Mouse (Mus musculus): ENCODE results near the gene Prkar2a. TPM values are rescaled to one million over a fixed set of nuclear protein-coding genes. Genes with fewer than 3 reads are reported as not detected.

Prkar2a gene
- polyA plus RNA-seq, 1 experiment from 2014 or later, result 51.9 TPM

DNA sequence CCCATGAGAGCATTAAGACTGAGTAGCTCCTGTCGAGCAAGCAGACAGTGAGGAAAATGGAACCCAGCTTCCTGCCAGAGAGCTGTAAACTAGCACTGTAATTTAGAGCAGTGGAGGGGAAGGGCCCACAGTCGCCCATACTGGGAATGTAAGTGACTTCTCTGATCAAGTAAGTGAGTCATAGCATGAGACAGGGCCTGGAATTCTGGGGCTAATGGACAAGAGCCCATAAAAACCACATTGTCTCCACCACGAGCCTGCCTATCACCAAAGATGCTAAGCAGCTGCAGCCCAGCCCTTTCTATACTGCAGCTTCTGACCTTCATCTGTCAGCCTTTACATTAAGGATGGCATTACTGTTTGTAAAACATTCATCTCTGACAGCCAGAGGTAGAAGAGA, 50.1 kb downstream of the Prkar2a start:
- no peaks in the 10 kb centered on the region for H3K4me1 ChIP-seq (replicated peaks)
- H3K4me2 ChIP-seq (replicated peaks), result no peak overlapping the region
- no peaks in the 10 kb centered on the region for H3K9me3 ChIP-seq
- H3K9ac ChIP-seq, result no peak overlapping the region
- ATAC-seq, result no peak
- WGBS, result 39% methylated on average over 3 of the region's 3 CpGs
- H3K36me3 ChIP-seq, result peaks cover 22% of the 10 kb centered on the region
- no peak overlapping the region for H3K4me3 ChIP-seq (replicated peaks)
- no peaks in the 10 kb centered on the region for H3K27me3 ChIP-seq (replicated peaks)
- H3K27ac ChIP-seq, result no peak overlapping the region

GRCm38 (mm10) chr9:108740062-108740461, 50.9 kb downstream of the Prkar2a start:
- no peaks in the 10 kb centered on the region for H3K4me1 ChIP-seq (replicated peaks)
- H3K27ac ChIP-seq, result no peak overlapping the region
- 94% methylated on average over 1 of the region's 1 CpGs for WGBS
- H3K9ac ChIP-seq, result no peak overlapping the region
- no peaks in the 10 kb centered on the region for H3K9me3 ChIP-seq
- H3K27me3 ChIP-seq (replicated peaks), result no peaks in the 10 kb centered on the region
- H3K4me3 ChIP-seq (replicated peaks), result no peak overlapping the region
- ATAC-seq, result no peak
- H3K4me2 ChIP-seq (replicated peaks), result no peak overlapping the region
- H3K36me3 ChIP-seq, result peaks cover 15% of the 10 kb centered on the region

GRCm38 (mm10) chr9:108742048-108742447, 52.9 kb downstream of the Prkar2a start:
- H3K4me3 ChIP-seq (replicated peaks), result no peak overlapping the region

GRCm38 (mm10) chr9:108746876-108747499, 57.9 kb downstream of the Prkar2a start:
- Histone ChIP-seq H3K27ac (no peak overlapping the region), H3K27me3 (replicated peaks) (no peaks in the 10 kb centered on the region), H3K9ac (no peak overlapping the region), H3K36me3 (peaks cover 26% of the 10 kb centered on the region), H3K4me1 (replicated peaks) (no peaks in the 10 kb centered on the region), H3K4me3 (replicated peaks) (no peak overlapping the region), H3K4me2 (replicated peaks) (no peak overlapping the region), H3K9me3 (no peaks in the 10 kb centered on the region)
- ATAC-seq, result 0 out of 2 replicates have a peak, but pooled peaks have one; percentile 31
- 82% methylated on average over 14 of the region's 14 CpGs for WGBS

More at GRCm38 (mm10) chr9:108742048-108742447, 52.9 kb downstream of the Prkar2a start:
- Histone ChIP-seq H3K27me3 (replicated peaks) (no peaks in the 10 kb centered on the region), H3K36me3 (peaks cover 18% of the 10 kb centered on the region), H3K9me3 (no peaks in the 10 kb centered on the region), H3K4me1 (replicated peaks) (no peaks in the 10 kb centered on the region), H3K27ac (no peak overlapping the region), H3K9ac (no peak overlapping the region), H3K4me2 (replicated peaks) (no peak overlapping the region)
- ATAC-seq, result no peak
- WGBS, result 92% methylated on average over 9 of the region's 9 CpGs

DNA sequence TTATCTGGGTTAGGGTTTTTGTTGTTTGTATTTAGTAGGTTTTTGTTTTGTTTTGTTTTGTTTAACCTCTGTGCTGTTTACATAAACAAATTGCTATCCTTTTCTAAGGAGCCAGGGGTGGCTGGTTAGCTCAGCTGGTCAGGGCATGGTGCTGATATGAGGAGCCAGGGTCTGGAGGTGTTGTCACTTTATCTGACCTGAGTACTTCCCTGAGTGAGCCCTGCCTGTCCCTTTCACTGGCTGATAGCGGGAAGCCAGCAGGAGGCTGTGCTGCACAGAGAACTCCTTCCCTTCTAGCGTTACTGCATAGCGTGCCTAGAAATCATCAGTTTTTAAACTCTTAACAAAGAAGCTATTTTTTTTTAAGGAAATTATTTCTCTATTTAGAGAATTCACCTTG, 58.6 kb downstream of the Prkar2a start:
- Histone ChIP-seq H3K36me3 (peaks cover 23% of the 10 kb centered on the region), H3K4me2 (replicated peaks) (no peak overlapping the region), H3K27ac (no peak overlapping the region), H3K27me3 (replicated peaks) (no peaks in the 10 kb centered on the region), H3K9me3 (no peaks in the 10 kb centered on the region), H3K4me1 (replicated peaks) (no peaks in the 10 kb centered on the region), H3K4me3 (replicated peaks) (no peak overlapping the region), H3K9ac (no peak overlapping the region)
- WGBS, result 80% methylated on average over 3 of the region's 3 CpGs
- ATAC-seq, result no peak

DNA sequence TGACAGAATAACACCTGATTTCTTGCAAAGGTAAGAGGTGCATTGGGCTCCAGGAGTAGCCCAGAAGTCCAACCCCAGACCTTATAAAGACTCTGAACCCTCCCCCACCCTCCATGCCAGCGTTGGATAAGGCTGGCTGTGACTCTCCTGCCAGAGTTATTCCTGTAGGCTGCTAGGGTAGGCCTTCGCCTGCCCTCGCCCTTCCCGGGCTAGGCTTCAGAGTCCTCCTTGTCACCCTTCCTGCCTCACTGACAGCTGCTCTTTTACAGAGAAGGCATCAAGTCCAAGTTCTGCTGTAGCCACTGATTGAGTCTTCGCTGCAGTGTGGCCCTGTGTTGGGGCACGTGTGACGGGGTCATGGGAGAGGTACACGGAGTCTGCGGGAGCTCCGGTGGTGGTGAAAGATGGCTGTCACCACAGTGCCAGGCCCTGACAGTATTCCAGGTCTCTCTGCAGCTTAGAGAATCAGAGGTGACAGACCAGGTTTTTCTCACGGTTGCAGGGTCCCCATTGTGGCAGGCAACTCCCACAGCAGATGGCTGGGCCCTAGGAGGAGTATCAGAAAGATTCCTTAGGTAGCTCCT, 59.6 kb downstream of the Prkar2a start:
- Histone ChIP-seq H3K4me3 (replicated peaks) (no peak overlapping the region), H3K9me3 (no peaks in the 10 kb centered on the region), H3K27me3 (replicated peaks) (no peaks in the 10 kb centered on the region), H3K27ac (no peak overlapping the region), H3K36me3 (peaks cover 15% of the 10 kb centered on the region), H3K9ac (no peak overlapping the region), H3K4me2 (replicated peaks) (no peak overlapping the region), H3K4me1 (replicated peaks) (no peaks in the 10 kb centered on the region)
- ATAC-seq, result no peak
- 84% methylated on average over 11 of the region's 11 CpGs for whole genome bisulfite sequencing

- no peak overlapping the region for H3K4me2 ChIP-seq (replicated peaks)
- H3K9me3 ChIP-seq, result no peaks in the 10 kb centered on the region
- no peak for ATAC-seq
- H3K27ac ChIP-seq, result no peak overlapping the region
- H3K27me3 ChIP-seq (replicated peaks), result no peaks in the 10 kb centered on the region
- peaks cover 13% of the 10 kb centered on the region for H3K36me3 ChIP-seq
- no peak overlapping the region for H3K4me3 ChIP-seq (replicated peaks)
- 82% methylated on average over 11 of the region's 11 CpGs for WGBS
- no peak overlapping the region for H3K9ac ChIP-seq
- H3K4me1 ChIP-seq (replicated peaks), result no peaks in the 10 kb centered on the region
These were observed 61.5 kb downstream of the Prkar2a start for GRCm38 (mm10) chr9:108750616-108751015.

- H3K27me3 ChIP-seq (replicated peaks), result no peaks in the 10 kb centered on the region
- H3K4me1 ChIP-seq (replicated peaks), result no peaks in the 10 kb centered on the region
- no peak overlapping the region for H3K27ac ChIP-seq
- peaks cover 8% of the 10 kb centered on the region for H3K36me3 ChIP-seq
- H3K4me2 ChIP-seq (replicated peaks), result no peak overlapping the region
- H3K9ac ChIP-seq, result no peak overlapping the region
- ATAC-seq, result no peak
- H3K4me3 ChIP-seq (replicated peaks), result no peak overlapping the region
- no peaks in the 10 kb centered on the region for H3K9me3 ChIP-seq
- WGBS, result 82% methylated on average over 11 of the region's 11 CpGs
These were observed 63.2 kb downstream of the Prkar2a start for GRCm38 (mm10) chr9:108752142-108752920.

DNA sequence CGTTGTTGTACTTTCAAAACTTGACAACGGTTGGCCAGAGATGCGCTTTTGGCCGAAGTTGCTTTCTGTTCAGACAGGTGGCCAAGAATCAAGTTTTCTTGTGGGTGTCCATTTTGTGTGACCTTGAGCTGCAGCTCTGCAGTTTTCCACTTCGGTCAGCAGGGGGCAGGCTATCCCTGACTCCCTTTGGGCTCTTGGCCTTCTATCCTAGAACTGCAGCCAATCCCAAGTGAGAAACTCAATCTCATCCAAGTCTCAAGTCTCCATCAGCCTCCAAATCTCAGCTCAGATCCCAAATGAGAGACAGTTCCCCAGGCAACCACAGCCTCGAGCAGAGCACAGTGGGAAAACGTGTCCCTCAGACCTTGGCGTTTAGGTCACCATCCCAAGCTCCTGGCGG, 64.2 kb downstream of the Prkar2a start:
- H3K9ac ChIP-seq, result no peak overlapping the region
- no peaks in the 10 kb centered on the region for H3K4me1 ChIP-seq (replicated peaks)
- H3K27ac ChIP-seq, result no peak overlapping the region
- H3K4me3 ChIP-seq (replicated peaks), result no peak overlapping the region
- no peak; the same call in 1 of the 2 replicates for ATAC-seq
- WGBS, result 70% methylated on average over 9 of the region's 9 CpGs
- no peaks in the 10 kb centered on the region for H3K27me3 ChIP-seq (replicated peaks)
- no peak overlapping the region for H3K4me2 ChIP-seq (replicated peaks)
- no peaks in the 10 kb centered on the region for H3K9me3 ChIP-seq
- peaks cover 5% of the 10 kb centered on the region for H3K36me3 ChIP-seq

DNA sequence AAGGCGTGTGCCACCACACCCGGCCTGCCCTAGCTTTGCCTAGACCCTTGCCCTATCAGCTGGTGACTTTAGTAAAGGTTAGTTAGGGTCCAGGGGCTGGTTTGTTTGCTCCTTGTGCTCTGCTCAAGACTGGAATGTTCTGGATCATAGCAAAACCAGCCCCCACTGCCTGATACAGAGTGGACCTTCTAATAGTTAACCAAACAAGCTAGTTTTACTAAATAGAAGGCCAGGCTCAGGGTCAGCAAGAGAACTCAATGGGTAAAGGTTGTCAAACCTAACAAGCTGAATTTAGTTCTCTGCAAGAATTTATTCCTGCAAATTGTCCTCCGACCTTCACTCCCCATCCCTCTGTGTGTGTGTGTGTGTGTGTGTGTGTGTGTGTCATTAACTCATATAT, 64.9 kb downstream of the Prkar2a start:
- ATAC-seq, result no peak
- WGBS, result 79% methylated on average over 3 of the region's 3 CpGs
- H3K36me3 ChIP-seq, result no peaks in the 10 kb centered on the region; the same call in 1 of the 2 replicates
- no peaks in the 10 kb centered on the region for H3K9me3 ChIP-seq
- H3K9ac ChIP-seq, result no peak overlapping the region
- no peaks in the 10 kb centered on the region for H3K27me3 ChIP-seq (replicated peaks)
- H3K4me3 ChIP-seq (replicated peaks), result no peak overlapping the region
- no peaks in the 10 kb centered on the region for H3K4me1 ChIP-seq (replicated peaks)
- no peak overlapping the region for H3K4me2 ChIP-seq (replicated peaks)
- no peak overlapping the region for H3K27ac ChIP-seq

- Histone ChIP-seq H3K27ac (no peak overlapping the region), H3K27me3 (replicated peaks) (no peaks in the 10 kb centered on the region), H3K9ac (no peak overlapping the region), H3K4me1 (replicated peaks) (no peaks in the 10 kb centered on the region), H3K4me3 (replicated peaks) (no peak overlapping the region), H3K36me3 (no peaks in the 10 kb centered on the region; the same call in 1 of the 2 replicates), H3K4me2 (replicated peaks) (no peak overlapping the region), H3K9me3 (no peaks in the 10 kb centered on the region)
- no peak for ATAC-seq
- 85% methylated on average over 5 of the region's 5 CpGs for WGBS
These were observed 65.3 kb downstream of the Prkar2a start for GRCm38 (mm10) chr9:108754423-108754822.

DNA sequence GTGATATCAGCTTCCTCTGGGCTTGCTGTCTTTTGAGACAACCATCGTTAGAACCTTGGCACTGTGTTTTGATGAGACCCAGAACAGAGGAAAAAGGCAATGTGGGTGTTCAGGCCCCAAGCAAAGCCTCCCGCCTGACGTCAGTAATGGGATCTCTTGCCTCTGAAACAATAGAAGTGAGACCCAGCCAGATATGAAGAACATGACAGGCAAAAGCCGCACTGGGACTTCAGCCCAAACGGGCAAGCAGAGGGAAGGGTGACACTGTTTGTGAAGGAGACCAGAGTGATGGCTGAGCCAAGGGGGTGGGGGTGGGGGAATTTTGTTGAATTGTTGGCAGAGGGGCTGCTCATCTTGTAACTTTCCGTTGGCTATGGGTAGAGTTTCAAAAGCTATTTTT, 68.3 kb downstream of the Prkar2a start:
- ATAC-seq, result no peak
- Histone ChIP-seq H3K9ac (no peak overlapping the region), H3K36me3 (no peaks in the 10 kb centered on the region), H3K4me3 (replicated peaks) (no peak overlapping the region), H3K27me3 (replicated peaks) (no peaks in the 10 kb centered on the region), H3K9me3 (no peaks in the 10 kb centered on the region), H3K4me2 (replicated peaks) (no peak overlapping the region), H3K4me1 (replicated peaks) (no peaks in the 10 kb centered on the region), H3K27ac (no peak overlapping the region)
- 47% methylated on average over 6 of the region's 6 CpGs for WGBS
